Mouse (Mus musculus): ENCODE results near the gene Bckdk. TPM values are rescaled to one million over a fixed set of nuclear protein-coding genes. Genes with fewer than 3 reads are reported as not detected.
A peak's percentile ranks its signal among the peaks of the same experiment; 100 is the strongest.

Gene Bckdk
- polyA plus RNA-seq, 1 experiment from 2014 or later, result 96.5 TPM

- Histone ChIP-seq H3K9me3 (ENCODE audit: control insufficient read depth, low read length) (no peaks in the 10 kb centered on the region), H3K27ac (ENCODE audit: low read depth, low read length) (peak within 1 kb of the TSS; percentile 99), H3K4me2 (replicated peaks; ENCODE audit: low read depth, low read length) (peak within 1 kb of the TSS; percentile 69), H3K27me3 (ENCODE audit: control insufficient read depth, insufficient read depth, low read length) (no peaks in the 10 kb centered on the region), H3K4me3 (ENCODE audit: low read depth, low read length) (peak within 1 kb of the TSS; percentile 68), H3K36me3 (ENCODE audit: control insufficient read depth, insufficient read depth, low read length) (peaks cover 22% of the 10 kb centered on the region), H3K9ac (ENCODE audit: low read depth, low read length) (peak within 1 kb of the TSS; percentile 98), H3K4me1 (replicated peaks; ENCODE audit: control insufficient read depth, insufficient read depth, low read length) (peaks cover 6% of the 10 kb centered on the region)
- under 1% methylated on average over 41 of the region's 41 CpGs for WGBS
- DNase-seq (ENCODE audit: low spot score), result peak; percentile 93
- ATAC-seq (ENCODE audit: low FRiP score), result peak; percentile 91
Observed at GRCm38 (mm10) chr7:127876041-127876466, 27.8 kb upstream of the Bckdk start, which contains the start of gene Zfp646. Gene Zfp646, plus strand, starts transcription at chr7:127876221.

- H3K4me3 ChIP-seq (ENCODE audit: low read depth, low read length), result peak within 1 kb of the TSS; percentile 68
- peak within 1 kb of the TSS; percentile 99 for H3K27ac ChIP-seq (ENCODE audit: low read depth, low read length)
- peak within 1 kb of the TSS; percentile 98 for H3K9ac ChIP-seq (ENCODE audit: low read depth, low read length)
- peak within 1 kb of the TSS; percentile 69 for H3K4me2 ChIP-seq (replicated peaks; ENCODE audit: low read depth, low read length)
- under 1% methylated on average over 60 of the region's 60 CpGs for WGBS
- peak; percentile 69 for ATAC-seq (ENCODE audit: low FRiP score)
- peak; percentile 94 for DNase-seq (ENCODE audit: low spot score)
- peaks cover 23% of the 10 kb centered on the region for H3K36me3 ChIP-seq (ENCODE audit: control insufficient read depth, insufficient read depth, low read length)
- H3K9me3 ChIP-seq (ENCODE audit: control insufficient read depth, low read length), result no peaks in the 10 kb centered on the region
- no peaks in the 10 kb centered on the region for H3K27me3 ChIP-seq (ENCODE audit: control insufficient read depth, insufficient read depth, low read length)
- peaks cover 6% of the 10 kb centered on the region for H3K4me1 ChIP-seq (replicated peaks; ENCODE audit: control insufficient read depth, insufficient read depth, low read length)
Observed at GRCm38 (mm10) chr7:127876467-127877348, 27.2 kb upstream of the Bckdk start, which contains the start of gene Zfp668. Gene Zfp668, minus strand, starts transcription at chr7:127876828.

- Histone ChIP-seq H3K27me3 (ENCODE audit: control insufficient read depth, insufficient read depth, low read length) (no peaks in the 10 kb centered on the region), H3K27ac (ENCODE audit: low read depth, low read length) (no peak overlapping the region), H3K9me3 (ENCODE audit: control insufficient read depth, low read length) (no peaks in the 10 kb centered on the region), H3K4me2 (replicated peaks; ENCODE audit: low read depth, low read length) (no peak overlapping the region), H3K4me3 (ENCODE audit: low read depth, low read length) (no peak overlapping the region), H3K36me3 (ENCODE audit: control insufficient read depth, insufficient read depth, low read length) (peaks cover 33% of the 10 kb centered on the region), H3K4me1 (replicated peaks; ENCODE audit: control insufficient read depth, insufficient read depth, low read length) (peaks cover 3% of the 10 kb centered on the region), H3K9ac (ENCODE audit: low read depth, low read length) (no peak overlapping the region)
- ATAC-seq (ENCODE audit: low FRiP score) (no peak), DNase-seq (ENCODE audit: low spot score) (no peak)
- 96% methylated on average over 9 of the region's 9 CpGs for WGBS
Observed at GRCm38 (mm10) chr7:127879301-127879700, 24.6 kb upstream of the Bckdk start.

- H3K9me3 ChIP-seq (ENCODE audit: control insufficient read depth, low read length), result no peaks in the 10 kb centered on the region
- H3K27me3 ChIP-seq (ENCODE audit: control insufficient read depth, insufficient read depth, low read length), result no peaks in the 10 kb centered on the region
- no peak overlapping the region for H3K27ac ChIP-seq (ENCODE audit: low read depth, low read length)
- H3K4me3 ChIP-seq (ENCODE audit: low read depth, low read length), result no peak overlapping the region
- peaks cover 38% of the 10 kb centered on the region for H3K36me3 ChIP-seq (ENCODE audit: control insufficient read depth, insufficient read depth, low read length)
- H3K4me1 ChIP-seq (replicated peaks; ENCODE audit: control insufficient read depth, insufficient read depth, low read length), result peaks cover 2% of the 10 kb centered on the region
- no peak overlapping the region for H3K9ac ChIP-seq (ENCODE audit: low read depth, low read length)
- H3K4me2 ChIP-seq (replicated peaks; ENCODE audit: low read depth, low read length), result no peak overlapping the region
- 90% methylated on average over 12 of the region's 12 CpGs for WGBS
- no peak for ATAC-seq (ENCODE audit: low FRiP score)
- DNase-seq (ENCODE audit: low spot score), result no peak
Observed at GRCm38 (mm10) chr7:127880431-127880830, 23.5 kb upstream of the Bckdk start.

- H3K4me1 ChIP-seq (replicated peaks; ENCODE audit: control insufficient read depth, insufficient read depth, low read length), result no peaks in the 10 kb centered on the region; the same call in 1 of the 2 replicates
- peaks cover 24% of the 10 kb centered on the region for H3K36me3 ChIP-seq (ENCODE audit: control insufficient read depth, insufficient read depth, low read length)
- H3K9ac ChIP-seq (ENCODE audit: low read depth, low read length), result no peak overlapping the region
- no peaks in the 10 kb centered on the region for H3K9me3 ChIP-seq (ENCODE audit: control insufficient read depth, low read length)
- H3K4me2 ChIP-seq (replicated peaks; ENCODE audit: low read depth, low read length), result no peak overlapping the region
- no peak overlapping the region for H3K27ac ChIP-seq (ENCODE audit: low read depth, low read length)
- no peak for ATAC-seq (ENCODE audit: low FRiP score)
- no peak overlapping the region for H3K4me3 ChIP-seq (ENCODE audit: low read depth, low read length)
- DNase-seq (ENCODE audit: low spot score), result no peak
- H3K27me3 ChIP-seq (ENCODE audit: control insufficient read depth, insufficient read depth, low read length), result no peaks in the 10 kb centered on the region
- 82% methylated on average over 6 of the region's 6 CpGs for WGBS
Observed at GRCm38 (mm10) chr7:127885951-127886350, 17.9 kb upstream of the Bckdk start.

GRCm38 (mm10) chr7:127886551-127886950, 17.3 kb upstream of the Bckdk start:
- Histone ChIP-seq H3K27me3 (ENCODE audit: control insufficient read depth, insufficient read depth, low read length) (no peaks in the 10 kb centered on the region), H3K9me3 (ENCODE audit: control insufficient read depth, low read length) (no peaks in the 10 kb centered on the region), H3K4me1 (replicated peaks; ENCODE audit: control insufficient read depth, insufficient read depth, low read length) (no peaks in the 10 kb centered on the region; the same call in 1 of the 2 replicates), H3K36me3 (ENCODE audit: control insufficient read depth, insufficient read depth, low read length) (peaks cover 21% of the 10 kb centered on the region), H3K4me2 (replicated peaks; ENCODE audit: low read depth, low read length) (no peak overlapping the region), H3K27ac (ENCODE audit: low read depth, low read length) (no peak overlapping the region), H3K9ac (ENCODE audit: low read depth, low read length) (0 out of 2 replicates have a peak overlapping the region, but pooled peaks have one; percentile 3), H3K4me3 (ENCODE audit: low read depth, low read length) (no peak overlapping the region)
- 91% methylated on average over 6 of the region's 6 CpGs for WGBS
- no peak for DNase-seq (ENCODE audit: low spot score)
- no peak for ATAC-seq (ENCODE audit: low FRiP score)

- no peak for ATAC-seq (ENCODE audit: low FRiP score)
Observed at GRCm38 (mm10) chr7:127887191-127887590, 16.7 kb upstream of the Bckdk start.

GRCm38 (mm10) chr7:127887781-127888180, 16.1 kb upstream of the Bckdk start:
- Histone ChIP-seq H3K4me1 (replicated peaks; ENCODE audit: control insufficient read depth, insufficient read depth, low read length) (no peaks in the 10 kb centered on the region; the same call in 1 of the 2 replicates), H3K4me3 (ENCODE audit: low read depth, low read length) (no peak overlapping the region), H3K27me3 (ENCODE audit: control insufficient read depth, insufficient read depth, low read length) (no peaks in the 10 kb centered on the region), H3K4me2 (replicated peaks; ENCODE audit: low read depth, low read length) (no peak overlapping the region), H3K36me3 (ENCODE audit: control insufficient read depth, insufficient read depth, low read length) (peaks cover 15% of the 10 kb centered on the region; the same call in 1 of the 2 replicates), H3K27ac (ENCODE audit: low read depth, low read length) (no peak overlapping the region), H3K9ac (ENCODE audit: low read depth, low read length) (no peak overlapping the region), H3K9me3 (ENCODE audit: control insufficient read depth, low read length) (no peaks in the 10 kb centered on the region)
- WGBS, result 88% methylated on average over 3 of the region's 3 CpGs
- ATAC-seq (ENCODE audit: low FRiP score) (no peak), DNase-seq (ENCODE audit: low spot score) (no peak)

More at GRCm38 (mm10) chr7:127887191-127887590, 16.7 kb upstream of the Bckdk start:
- Histone ChIP-seq H3K36me3 (ENCODE audit: control insufficient read depth, insufficient read depth, low read length) (peaks cover 17% of the 10 kb centered on the region; the same call in 1 of the 2 replicates), H3K9me3 (ENCODE audit: control insufficient read depth, low read length) (no peaks in the 10 kb centered on the region), H3K27me3 (ENCODE audit: control insufficient read depth, insufficient read depth, low read length) (no peaks in the 10 kb centered on the region), H3K9ac (ENCODE audit: low read depth, low read length) (no peak overlapping the region), H3K27ac (ENCODE audit: low read depth, low read length) (no peak overlapping the region), H3K4me2 (replicated peaks; ENCODE audit: low read depth, low read length) (no peak overlapping the region), H3K4me3 (ENCODE audit: low read depth, low read length) (no peak overlapping the region), H3K4me1 (replicated peaks; ENCODE audit: control insufficient read depth, insufficient read depth, low read length) (no peaks in the 10 kb centered on the region; the same call in 1 of the 2 replicates)
- DNase-seq (ENCODE audit: low spot score), result no peak
- 88% methylated on average over 8 of the region's 8 CpGs for WGBS

All from hindbrain, embryonic 11.5 days (tissue).